Mouse (Mus musculus): Measurements from ENCODE around the gene Irf9. TPM values are rescaled to one million over a fixed set of nuclear protein-coding genes. Genes with fewer than 3 reads are reported as not detected.

Irf9 gene
- total and polyA plus RNA-seq, 2 experiments from 2014 or later: 7.3 to 14.8 TPM

- 94% methylated on average over 16 of the region's 16 CpGs for WGBS
- Histone ChIP-seq H3K4me3 (ENCODE audit: low read length) (no peak overlapping the region), H3K9ac (replicated peaks; ENCODE audit: low read length) (no peak overlapping the region), H3K27ac (no peak overlapping the region), H3K4me1 (ENCODE audit: insufficient read depth, low read length) (0 out of 2 replicates have a peak, but pooled peaks cover 9% of the 10 kb centered on the region), H3K27me3 (ENCODE audit: insufficient read depth, low read length) (no peaks in the 10 kb centered on the region), H3K9me3 (ENCODE audit: low read length) (no peaks in the 10 kb centered on the region), H3K4me2 (ENCODE audit: low read depth, low read length) (no peak overlapping the region), H3K36me3 (ENCODE audit: insufficient read depth, low read length) (peaks cover 9% of the 10 kb centered on the region; the same call in 1 of the 2 replicates)
- ATAC-seq: no peak
- TF ChIP-seq CTCF (IDR thresholded peaks at IDR 0.05; ENCODE audit: low read depth): no peak
- DNase-seq (ENCODE audit: low spot score): no peak
Measured at GRCm38 (mm10) chr14:55580731-55581130, 22.6 kb upstream of the Irf9 start.

GRCm38 (mm10) chr14:55581981-55582681, 21.2 kb upstream of the Irf9 start:
- 82% methylated on average over 9 of the region's 9 CpGs for WGBS
- Histone ChIP-seq H3K27me3 (ENCODE audit: insufficient read depth, low read length) (no peaks in the 10 kb centered on the region), H3K4me1 (ENCODE audit: insufficient read depth, low read length) (0 out of 2 replicates have a peak, but pooled peaks cover 9% of the 10 kb centered on the region), H3K9ac (replicated peaks; ENCODE audit: low read length) (no peak overlapping the region), H3K9me3 (ENCODE audit: low read length) (no peaks in the 10 kb centered on the region), H3K4me2 (ENCODE audit: low read depth, low read length) (no peak overlapping the region), H3K36me3 (ENCODE audit: insufficient read depth, low read length) (peaks cover 9% of the 10 kb centered on the region; the same call in 1 of the 2 replicates), H3K27ac (no peak overlapping the region), H3K4me3 (ENCODE audit: low read length) (no peak overlapping the region)
- ATAC-seq: no peak
- TF ChIP-seq CTCF (IDR thresholded peaks at IDR 0.05; ENCODE audit: low read depth): peak; percentile 50
- no peak for DNase-seq (ENCODE audit: low spot score)

DNA sequence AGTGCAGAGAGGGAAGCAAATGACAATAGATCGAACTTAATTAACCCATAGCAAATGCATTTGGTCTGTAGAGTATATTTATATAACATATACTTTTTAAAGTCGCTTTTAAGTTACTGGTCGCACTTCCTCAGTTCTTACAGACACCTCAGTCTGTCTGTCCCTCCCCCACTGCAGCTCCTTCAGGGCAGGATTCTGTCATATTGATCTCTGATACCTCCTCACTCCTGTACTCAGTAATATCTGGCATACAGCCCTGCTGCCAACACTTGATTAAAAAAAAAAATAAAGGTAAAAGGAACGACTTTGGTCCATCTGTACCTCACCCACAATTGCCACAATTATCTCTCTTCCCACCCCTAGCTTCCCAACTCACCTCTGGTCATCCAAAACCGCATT, 19.1 kb upstream of the Irf9 start:
- H3K27ac ChIP-seq: peak overlapping the region; percentile 79
- 44% methylated on average over 5 of the region's 5 CpGs for WGBS

GRCm38 (mm10) chr14:55584702-55585565, 18.4 kb upstream of the Irf9 start, which contains the start of gene Emc9:
Gene Emc9 (minus strand): TSS chr14:55585302.
- WGBS: 4% methylated on average over 42 of the region's 43 CpGs
- H3K27ac ChIP-seq: peak within 1 kb of the TSS; percentile 79
- peaks cover 9% of the 10 kb centered on the region; the same call in 1 of the 2 replicates for H3K36me3 ChIP-seq (ENCODE audit: insufficient read depth, low read length)
- TF ChIP-seq CTCF (IDR thresholded peaks at IDR 0.05; ENCODE audit: low read depth): no peak; the same call in 1 of the 2 replicates
- peak within 1 kb of the TSS; percentile 54 for H3K4me3 ChIP-seq (ENCODE audit: low read length)
- H3K4me2 ChIP-seq (ENCODE audit: low read depth, low read length): peak within 1 kb of the TSS; percentile 79
- no peaks in the 10 kb centered on the region for H3K27me3 ChIP-seq (ENCODE audit: insufficient read depth, low read length)
- H3K4me1 ChIP-seq (ENCODE audit: insufficient read depth, low read length): 0 out of 2 replicates have a peak, but pooled peaks cover 9% of the 10 kb centered on the region
- DNase-seq (ENCODE audit: low spot score) (peak; percentile 69), ATAC-seq (peak; percentile 80)
- no peaks in the 10 kb centered on the region for H3K9me3 ChIP-seq (ENCODE audit: low read length)
- H3K9ac ChIP-seq (replicated peaks; ENCODE audit: low read length): peak within 1 kb of the TSS; percentile 71

More for the DNA sequence above, 19.1 kb upstream of the Irf9 start:
- Histone ChIP-seq H3K27me3 (ENCODE audit: insufficient read depth, low read length) (no peaks in the 10 kb centered on the region), H3K9ac (replicated peaks; ENCODE audit: low read length) (peak overlapping the region; percentile 71), H3K4me1 (ENCODE audit: insufficient read depth, low read length) (0 out of 2 replicates have a peak, but pooled peaks cover 9% of the 10 kb centered on the region), H3K36me3 (ENCODE audit: insufficient read depth, low read length) (peaks cover 9% of the 10 kb centered on the region; the same call in 1 of the 2 replicates), H3K4me2 (ENCODE audit: low read depth, low read length) (peak overlapping the region; percentile 79), H3K4me3 (ENCODE audit: low read length) (peak overlapping the region; percentile 54), H3K9me3 (ENCODE audit: low read length) (no peaks in the 10 kb centered on the region)
- no peak for TF ChIP-seq CTCF (IDR thresholded peaks at IDR 0.05; ENCODE audit: low read depth)
- DNase-seq (ENCODE audit: low spot score): no peak
- ATAC-seq: no peak

GRCm38 (mm10) chr14:55585566-55585960, 17.8 kb upstream of the Irf9 start:
- peak overlapping the region; percentile 79; the same call in 1 of the 2 replicates for H3K27ac ChIP-seq
- TF ChIP-seq CTCF (IDR thresholded peaks at IDR 0.05; ENCODE audit: low read depth): no peak
- peak overlapping the region; percentile 54 for H3K4me3 ChIP-seq (ENCODE audit: low read length)
- H3K4me1 ChIP-seq (ENCODE audit: insufficient read depth, low read length): 0 out of 2 replicates have a peak, but pooled peaks cover 13% of the 10 kb centered on the region
- H3K27me3 ChIP-seq (ENCODE audit: insufficient read depth, low read length): no peaks in the 10 kb centered on the region
- peak overlapping the region; percentile 79 for H3K4me2 ChIP-seq (ENCODE audit: low read depth, low read length)
- no peak overlapping the region for H3K9ac ChIP-seq (replicated peaks; ENCODE audit: low read length)
- no peaks in the 10 kb centered on the region for H3K9me3 ChIP-seq (ENCODE audit: low read length)
- no peak for ATAC-seq
- DNase-seq (ENCODE audit: low spot score): no peak
- peaks cover 9% of the 10 kb centered on the region; the same call in 1 of the 2 replicates for H3K36me3 ChIP-seq (ENCODE audit: insufficient read depth, low read length)
- 60% methylated on average over 6 of the region's 6 CpGs for WGBS

GRCm38 (mm10) chr14:55586149-55586548, 17.2 kb upstream of the Irf9 start:
- WGBS: 95% methylated on average over 2 of the region's 2 CpGs

More at GRCm38 (mm10) chr14:55586149-55586548, 17.2 kb upstream of the Irf9 start:
- ATAC-seq: no peak
- no peak overlapping the region for H3K27ac ChIP-seq
- no peaks in the 10 kb centered on the region for H3K9me3 ChIP-seq (ENCODE audit: low read length)
- no peak overlapping the region for H3K4me2 ChIP-seq (ENCODE audit: low read depth, low read length)
- no peaks in the 10 kb centered on the region for H3K27me3 ChIP-seq (ENCODE audit: insufficient read depth, low read length)
- peaks cover 9% of the 10 kb centered on the region; the same call in 1 of the 2 replicates for H3K36me3 ChIP-seq (ENCODE audit: insufficient read depth, low read length)
- H3K4me3 ChIP-seq (ENCODE audit: low read length): no peak overlapping the region
- no peak overlapping the region for H3K9ac ChIP-seq (replicated peaks; ENCODE audit: low read length)
- DNase-seq (ENCODE audit: low spot score): no peak
- TF ChIP-seq CTCF (IDR thresholded peaks at IDR 0.05; ENCODE audit: low read depth): no peak; the same call in 1 of the 2 replicates
- H3K4me1 ChIP-seq (ENCODE audit: insufficient read depth, low read length): 0 out of 2 replicates have a peak, but pooled peaks cover 13% of the 10 kb centered on the region
